In genomic region chr7:83675545-83676254, GRCm38 (mm10) we compare ENCODE assay signal across 8 mouse cellular contexts. TPM values are rescaled to one million over a fixed set of nuclear protein-coding genes. Genes with fewer than 3 reads are reported as not detected.
DNase-seq lines count a peak whose midpoint lies in the region; ATAC-seq and TF ChIP-seq lines count a peak whose summit lies in the region.

No protein-coding gene starts in this region.

- peak; percentile 74 for TF ChIP-seq CTCF in heart, postnatal 0 days (IDR thresholded peaks at IDR 0.05; ENCODE audit: low read depth)

- TF ChIP-seq EP300 in heart, postnatal 0 days (IDR thresholded peaks at IDR 0.05; ENCODE audit: low read depth) = no peak

- H3K4me1 ChIP-seq in heart, postnatal 0 days (ENCODE audit: control insufficient read depth, insufficient read depth) = no peaks in the 10 kb centered on the region
- H3K4me1 ChIP-seq in embryonic facial prominence, embryonic 11.5 days (ENCODE audit: control insufficient read depth, insufficient read depth, low read length) = no peaks in the 10 kb centered on the region
- H3K4me1 ChIP-seq in midbrain, embryonic 13.5 days (replicated peaks) = no peaks in the 10 kb centered on the region

- DNase-seq in heart, postnatal 0 days (ENCODE audit: low spot score) = peak; percentile 25
- no peak for DNase-seq in heart, adult 8-10 months (ENCODE audit: low spot score)
- peak; percentile 7 for DNase-seq in urinary bladder, postnatal 25 days (ENCODE audit: low spot score)
- no peak for DNase-seq in urinary bladder, adult 18-20 months (ENCODE audit: low spot score in 2 of 2)
- DNase-seq in embryonic facial prominence, embryonic 11.5 days (ENCODE audit: low spot score) = peak; percentile 61
- no peak for DNase-seq in layer of hippocampus, postnatal 14 days (ENCODE audit: low spot score in 2 of 2)
- no peak for DNase-seq in gastrocnemius, postnatal 4 days (ENCODE audit: low spot score in 2 of 2)

- H3K27ac ChIP-seq in heart, postnatal 0 days (ENCODE audit: low read depth) = no peak overlapping the region
- H3K27ac ChIP-seq in embryonic facial prominence, embryonic 11.5 days (replicated peaks; ENCODE audit: low read depth, low read length) = no peak overlapping the region
- no peak overlapping the region for H3K27ac ChIP-seq in midbrain, embryonic 13.5 days

- no peak overlapping the region for H3K4me3 ChIP-seq in heart, postnatal 0 days (ENCODE audit: low read depth, low read length)
- no peak overlapping the region for H3K4me3 ChIP-seq in embryonic facial prominence, embryonic 11.5 days (ENCODE audit: low read depth, low read length)
- H3K4me3 ChIP-seq in midbrain, embryonic 13.5 days (replicated peaks) = no peak overlapping the region

- H3K9ac ChIP-seq in heart, postnatal 0 days (replicated peaks; ENCODE audit: low read depth, low read length) = no peak overlapping the region
- H3K9ac ChIP-seq in embryonic facial prominence, embryonic 11.5 days (replicated peaks; ENCODE audit: low read length) = no peak overlapping the region
- no peak overlapping the region for H3K9ac ChIP-seq in midbrain, embryonic 13.5 days (replicated peaks)

- H3K36me3 ChIP-seq in heart, postnatal 0 days (replicated peaks; ENCODE audit: control insufficient read depth, insufficient read depth, low read length) = no peaks in the 10 kb centered on the region
- no peaks in the 10 kb centered on the region for H3K36me3 ChIP-seq in embryonic facial prominence, embryonic 11.5 days (replicated peaks; ENCODE audit: control insufficient read depth, insufficient read depth, low read depth, low read length)
- H3K36me3 ChIP-seq in midbrain, embryonic 13.5 days = no peaks in the 10 kb centered on the region

- ATAC-seq in heart, postnatal 0 days (ENCODE audit: insufficient read depth, low read depth) = no peak
- ATAC-seq in embryonic facial prominence, embryonic 11.5 days (replicated peaks; ENCODE audit: insufficient number of reproducible peaks, low FRiP score, low TSS enrichment, low read depth) = no peak
- 0 out of 2 replicates have a peak, but pooled peaks have one; percentile 63 for ATAC-seq in midbrain, embryonic 13.5 days

- H3K4me2 ChIP-seq in heart, postnatal 0 days (ENCODE audit: low read depth, low read length) = no peak overlapping the region
- no peak overlapping the region for H3K4me2 ChIP-seq in embryonic facial prominence, embryonic 11.5 days (ENCODE audit: low read depth, low read length)
- no peak overlapping the region for H3K4me2 ChIP-seq in midbrain, embryonic 13.5 days (replicated peaks)

- no peaks in the 10 kb centered on the region for H3K9me3 ChIP-seq in heart, postnatal 0 days (replicated peaks; ENCODE audit: control insufficient read depth, low read length)
- H3K9me3 ChIP-seq in embryonic facial prominence, embryonic 11.5 days (replicated peaks; ENCODE audit: control insufficient read depth, low read length) = no peaks in the 10 kb centered on the region
- H3K9me3 ChIP-seq in midbrain, embryonic 13.5 days = no peaks in the 10 kb centered on the region

- 23% methylated on average over 5 of the region's 5 CpGs for WGBS in heart, postnatal 0 days
- 33% methylated on average over 5 of the region's 5 CpGs for WGBS in embryonic facial prominence, embryonic 11.5 days
- WGBS in midbrain, embryonic 13.5 days = 37% methylated on average over 5 of the region's 5 CpGs

- no peaks in the 10 kb centered on the region for H3K27me3 ChIP-seq in heart, postnatal 0 days (ENCODE audit: control insufficient read depth, insufficient read depth, low read length)
- H3K27me3 ChIP-seq in embryonic facial prominence, embryonic 11.5 days (ENCODE audit: control insufficient read depth, insufficient read depth, low read length) = no peaks in the 10 kb centered on the region
- no peaks in the 10 kb centered on the region for H3K27me3 ChIP-seq in midbrain, embryonic 13.5 days

RNA-seq across cellular contexts. Expression of gene Stard5, which starts 43.9 kb away (rescaled TPM):
- 12.1 and 14.8 TPM in 2 replicates for total RNA-seq in heart, postnatal 0 days (2014; rRNA removed; ENCODE audit: low replicate concordance)
- 20.0 and 20.6 TPM in 2 replicates for polyA plus RNA-seq in heart, postnatal 0 days (2015; fragmentation: Nextera tagmentation; extraction: Ambion mirVana)
- total RNA-seq in heart, adult 8-10 months (2022) = 10 to 100 TPM in 2 of 4 experiments, 1 to 10 TPM in 2; 7.6 to 11.6 (median 9.3) TPM
- polyA plus RNA-seq in embryonic facial prominence, embryonic 11.5 days (2014; fragmentation: Nextera tagmentation; extraction: Ambion mirVana) = 19.2 and 19.5 TPM in 2 replicates
- 7.8 and 9.0 TPM in 2 replicates for polyA plus RNA-seq in midbrain, embryonic 13.5 days (2015; fragmentation: Nextera tagmentation; extraction: Ambion mirVana)
- total RNA-seq in layer of hippocampus, postnatal 14 days (2021) = 10 to 100 TPM; 17.6 to 18.5 TPM
- 10 to 100 TPM; 14.9 to 15.3 TPM for total RNA-seq in gastrocnemius, postnatal 4 days (2021)

Comparison
In these comparisons a context has a peak if more than half of its experiments do, and no peak if none do; other contexts are left out.
1. DNase-seq: peak in heart, postnatal 0 days (single experiment), urinary bladder, postnatal 25 days (single experiment) and embryonic facial prominence, embryonic 11.5 days (single experiment); none in heart, adult 8-10 months (single experiment), urinary bladder, adult 18-20 months (0 of 2), layer of hippocampus, postnatal 14 days (0 of 2) and gastrocnemius, postnatal 4 days (0 of 2).